Mouse (Mus musculus) midbrain, embryonic 12.5 days (tissue): Measurements from ENCODE around the gene Bend3. TPM values are rescaled to one million over a fixed set of nuclear protein-coding genes. Genes with fewer than 3 reads are reported as not detected.

Experiments
- ATAC-seq: fragments of 200-750 bp; cut with Nextera tagmentation; 2 replicates; pipeline ENCODE4 v1.8.0; 2017; ENCODE audit warnings: low read depth, moderate TSS enrichment, moderate library complexity; ENCODE audit not compliant: low FRiP score
- H3K27ac ChIP-seq: fragments of 300-500 bp; sonication (generic); replicated peaks from 2 replicates; pipeline ENCODE4 v1.5.1; 2016; ENCODE audit warnings: mild to moderate bottlenecking
- H3K27me3 ChIP-seq: fragments of 300-500 bp; sonication (generic); 2 replicates; pipeline ENCODE4 v1.6.1; 2016; ENCODE audit warnings: mild to moderate bottlenecking
- H3K36me3 ChIP-seq: fragments of 300-500 bp; sonication (generic); 2 replicates; pipeline ENCODE4 v1.6.1; 2016
- H3K4me1 ChIP-seq: fragments of 300-500 bp; sonication (generic); 2 replicates; pipeline ENCODE4 v1.6.1; 2016
- H3K4me2 ChIP-seq: fragments of 300-500 bp; sonication (generic); replicated peaks from 2 replicates; pipeline ENCODE4 v1.6.1; 2016; ENCODE audit warnings: mild to moderate bottlenecking, moderate library complexity
- H3K4me3 ChIP-seq: fragments of 300-500 bp; sonication (generic); 2 replicates; pipeline ENCODE4 v1.5.1; 2016; ENCODE audit warnings: mild to moderate bottlenecking
- H3K9ac ChIP-seq: fragments of 300-500 bp; sonication (generic); replicated peaks from 2 replicates; pipeline ENCODE4 v1.6.1; 2016; ENCODE audit warnings: mild to moderate bottlenecking, moderate library complexity
- H3K9me3 ChIP-seq: fragments of 300-500 bp; sonication (generic); 2 replicates; pipeline ENCODE4 v1.6.1; 2016; ENCODE audit warnings: mild to moderate bottlenecking
- WGBS: fragments of 180-500 bp; shearing (Covaris S2); methylation state at CpG from one replicate; pipeline ENCODE4 v1.1.7; 2016; 5-methylcytosine and 5-hydroxymethylcytosine counted together
- polyA plus RNA-seq: library from polyadenylated mRNA; unstranded; fragments of >200 nt; fragmentation: Nextera tagmentation; extraction: Ambion mirVana; gene quantifications from 2 replicates; pipeline ENCODE4 v1.2.1, GENCODE M21; 2016

Gene Bend3
- polyA plus RNA-seq, 1 experiment from 2014 or later, result 8.0 TPM

DNA sequence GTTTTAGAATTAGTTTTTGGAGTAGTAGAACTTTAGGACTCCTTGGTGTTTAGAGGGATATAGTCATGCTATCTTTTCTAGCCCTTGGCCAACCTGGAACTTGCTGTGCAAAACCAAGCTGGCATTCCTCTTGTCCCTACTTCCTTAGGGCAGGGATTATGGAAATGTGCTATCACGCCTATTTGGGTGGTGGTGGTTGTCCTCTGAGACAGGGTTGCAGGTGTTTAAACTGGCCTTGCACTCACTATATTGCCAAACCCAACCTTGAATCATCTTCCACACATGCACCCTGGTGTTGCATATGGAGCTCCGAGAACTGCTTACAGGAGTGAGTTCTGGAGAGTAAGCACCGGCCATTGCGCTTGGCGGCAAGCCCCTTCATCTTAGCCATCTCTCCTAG is 3.4 kb downstream of the Bend3 start:
- no peaks in the 10 kb centered on the region for H3K27me3 ChIP-seq
- H3K4me3 ChIP-seq, result no peak overlapping the region
- H3K9ac ChIP-seq, result no peak overlapping the region
- H3K27ac ChIP-seq, result no peak overlapping the region
- WGBS, result 83% methylated on average over 5 of the region's 5 CpGs
- H3K4me2 ChIP-seq, result no peak overlapping the region
- no peaks in the 10 kb centered on the region for H3K36me3 ChIP-seq
- no peak for ATAC-seq
- no peaks in the 10 kb centered on the region for H3K9me3 ChIP-seq
- peaks cover 44% of the 10 kb centered on the region for H3K4me1 ChIP-seq

DNA sequence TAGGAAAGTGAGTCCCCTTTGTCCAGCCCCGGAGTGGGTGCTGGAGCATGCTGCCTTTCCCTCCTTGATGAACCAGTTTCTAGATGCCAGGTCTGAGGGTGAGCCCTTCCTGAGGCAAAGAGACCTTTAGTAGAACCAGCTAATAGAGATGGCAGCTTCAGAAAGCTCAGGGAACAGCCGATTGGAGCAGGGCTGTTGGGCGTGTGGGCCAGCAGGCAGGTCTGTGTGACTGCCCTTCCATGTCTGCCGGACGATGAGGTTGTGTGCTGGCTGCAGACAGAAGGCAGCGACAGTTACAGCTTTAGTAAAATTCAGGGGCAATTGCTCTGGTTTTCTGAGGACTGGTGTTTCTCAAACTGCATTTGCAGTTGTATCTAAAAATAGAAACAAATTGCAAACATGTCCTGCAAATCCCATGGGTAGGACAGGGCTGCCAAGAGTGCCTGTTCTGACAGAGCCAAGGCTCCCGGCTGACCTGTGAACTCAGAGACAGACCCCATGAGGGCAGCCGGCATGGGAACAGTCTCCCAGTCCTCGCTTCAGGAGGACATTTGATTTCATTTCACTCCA is 4.9 kb downstream of the Bend3 start:
- 50% methylated on average over 9 of the region's 9 CpGs for WGBS
- 0 out of 2 replicates have a peak overlapping the region, but pooled peaks have one; percentile 11 for H3K9ac ChIP-seq
- no peak overlapping the region for H3K4me2 ChIP-seq
- no peak overlapping the region for H3K4me3 ChIP-seq
- H3K36me3 ChIP-seq, result no peaks in the 10 kb centered on the region
- no peak overlapping the region for H3K27ac ChIP-seq
- no peaks in the 10 kb centered on the region for H3K27me3 ChIP-seq
- H3K4me1 ChIP-seq, result peaks cover 35% of the 10 kb centered on the region
- ATAC-seq, result no peak
- no peaks in the 10 kb centered on the region for H3K9me3 ChIP-seq

DNA sequence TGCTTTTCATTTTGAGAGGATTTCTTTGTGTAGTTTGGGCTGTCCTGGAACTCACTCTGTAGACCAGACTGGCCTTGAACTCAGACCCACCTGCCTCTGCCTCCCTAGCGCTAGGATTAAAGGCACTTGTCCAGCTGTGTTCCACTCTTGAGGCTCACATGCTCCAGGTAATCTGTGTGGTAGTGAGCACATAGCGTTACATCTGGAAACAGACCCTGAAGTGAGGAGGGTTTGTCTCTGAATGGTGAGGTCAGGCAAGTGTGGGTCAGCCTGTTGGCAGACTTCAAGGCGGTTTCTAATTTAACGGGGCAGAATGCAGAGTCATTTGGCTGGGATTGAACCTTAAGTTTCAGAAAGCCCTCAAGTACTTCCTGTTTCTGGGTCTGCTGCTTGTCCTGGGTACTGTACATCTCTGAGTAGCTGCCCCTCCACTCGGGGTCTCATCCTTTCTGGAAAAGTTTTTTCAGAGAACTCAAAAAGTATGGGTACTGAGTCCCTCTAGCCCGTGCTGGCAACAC is 7.2 kb downstream of the Bend3 start:
- Histone ChIP-seq H3K4me1 (peaks cover 34% of the 10 kb centered on the region), H3K9ac (no peak overlapping the region), H3K9me3 (no peaks in the 10 kb centered on the region), H3K36me3 (no peaks in the 10 kb centered on the region), H3K4me3 (no peak overlapping the region), H3K4me2 (no peak overlapping the region), H3K27me3 (no peaks in the 10 kb centered on the region), H3K27ac (no peak overlapping the region)
- no peak for ATAC-seq
- 94% methylated on average over 6 of the region's 6 CpGs for WGBS

DNA sequence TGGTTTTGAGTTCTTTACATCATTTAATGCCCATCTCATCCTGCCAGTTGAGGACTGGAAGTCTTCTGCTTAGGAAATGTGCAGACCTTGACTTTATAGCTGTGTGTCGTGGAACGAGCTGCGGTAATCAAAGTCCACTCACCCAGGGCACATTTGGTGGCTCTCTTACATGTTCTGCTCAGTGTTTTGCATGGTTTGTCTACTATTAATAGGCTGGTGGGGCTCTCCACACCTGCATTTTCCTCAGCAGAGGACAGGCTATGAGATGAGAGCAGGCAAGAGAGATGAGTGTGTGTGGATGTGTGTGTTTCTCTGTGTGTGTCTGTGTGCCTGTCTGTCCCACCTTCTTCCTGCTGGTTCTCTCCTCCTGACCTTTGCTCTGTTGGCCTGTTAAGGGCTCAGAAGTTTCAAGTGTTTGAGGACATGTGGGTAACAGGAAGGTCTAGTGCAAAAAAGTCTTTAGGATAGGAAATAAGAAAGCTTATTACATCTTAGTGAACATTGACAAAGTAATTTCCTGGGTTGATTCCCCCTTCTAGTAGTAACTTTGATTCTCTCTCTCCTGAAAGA is 8.9 kb downstream of the Bend3 start:
- ATAC-seq, result no peak
- Histone ChIP-seq H3K9ac (no peak overlapping the region), H3K9me3 (no peaks in the 10 kb centered on the region)

DNA sequence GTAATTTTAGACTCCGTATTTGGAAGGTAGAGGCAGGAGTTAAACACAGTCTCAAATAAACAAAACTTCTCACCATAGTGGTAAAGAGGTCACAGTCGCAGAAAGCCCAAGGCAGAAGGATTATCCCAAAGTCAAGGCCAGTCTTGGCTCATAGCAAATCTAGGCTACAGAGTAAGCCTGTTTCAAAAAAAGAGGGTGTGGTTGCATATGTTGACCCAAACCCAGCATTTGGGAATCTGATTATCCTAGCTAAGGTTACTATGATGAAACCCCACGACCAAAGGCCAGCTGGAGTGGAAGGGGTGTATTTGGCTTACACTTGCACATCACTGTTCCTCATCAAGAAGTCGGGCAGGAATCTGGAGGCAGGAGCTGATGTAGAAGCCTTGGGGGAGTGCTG is 9.6 kb downstream of the Bend3 start:
- Histone ChIP-seq H3K27ac (no peak overlapping the region), H3K36me3 (no peaks in the 10 kb centered on the region), H3K4me3 (no peak overlapping the region), H3K9ac (no peak overlapping the region), H3K4me2 (no peak overlapping the region), H3K4me1 (peaks cover 12% of the 10 kb centered on the region; the same call in 1 of the 2 replicates), H3K27me3 (no peaks in the 10 kb centered on the region), H3K9me3 (no peaks in the 10 kb centered on the region)
- no peak for ATAC-seq
- WGBS, result 79% methylated on average over 4 of the region's 4 CpGs

More for the DNA sequence above, 8.9 kb downstream of the Bend3 start:
- Histone ChIP-seq H3K27ac (no peak overlapping the region), H3K4me1 (peaks cover 17% of the 10 kb centered on the region), H3K4me3 (no peak overlapping the region), H3K36me3 (no peaks in the 10 kb centered on the region), H3K4me2 (no peak overlapping the region), H3K27me3 (no peaks in the 10 kb centered on the region)
- 90% methylated on average over 3 of the region's 3 CpGs for WGBS

DNA sequence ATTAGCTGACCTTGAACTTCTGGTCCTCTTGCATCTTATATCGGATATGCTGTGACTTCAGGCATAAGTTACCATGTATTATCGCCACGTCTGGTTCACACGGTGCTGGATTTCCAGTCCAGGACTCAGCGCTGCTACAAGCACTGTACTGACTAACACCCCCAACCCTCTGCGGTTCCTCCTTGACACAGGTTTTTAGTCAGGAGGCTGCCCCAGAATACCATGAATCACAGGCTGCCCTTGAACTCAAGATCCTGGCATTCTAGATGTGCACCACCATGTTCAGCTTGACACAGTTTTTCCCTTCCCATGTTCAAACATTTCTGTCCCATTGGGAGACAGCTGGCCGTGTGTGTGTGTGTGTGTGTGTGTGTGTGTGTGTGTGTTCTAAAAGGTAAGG is 10.5 kb downstream of the Bend3 start:
- WGBS, result 93% methylated on average over 7 of the region's 7 CpGs
- H3K4me2 ChIP-seq, result no peak overlapping the region
- H3K9me3 ChIP-seq, result no peaks in the 10 kb centered on the region
- no peak overlapping the region for H3K27ac ChIP-seq
- no peak for ATAC-seq
- peaks cover 2% of the 10 kb centered on the region; the same call in 1 of the 2 replicates for H3K36me3 ChIP-seq
- 0 out of 2 replicates have a peak, but pooled peaks cover 7% of the 10 kb centered on the region for H3K4me1 ChIP-seq
- no peak overlapping the region for H3K9ac ChIP-seq
- no peak overlapping the region for H3K4me3 ChIP-seq
- H3K27me3 ChIP-seq, result no peaks in the 10 kb centered on the region

DNA sequence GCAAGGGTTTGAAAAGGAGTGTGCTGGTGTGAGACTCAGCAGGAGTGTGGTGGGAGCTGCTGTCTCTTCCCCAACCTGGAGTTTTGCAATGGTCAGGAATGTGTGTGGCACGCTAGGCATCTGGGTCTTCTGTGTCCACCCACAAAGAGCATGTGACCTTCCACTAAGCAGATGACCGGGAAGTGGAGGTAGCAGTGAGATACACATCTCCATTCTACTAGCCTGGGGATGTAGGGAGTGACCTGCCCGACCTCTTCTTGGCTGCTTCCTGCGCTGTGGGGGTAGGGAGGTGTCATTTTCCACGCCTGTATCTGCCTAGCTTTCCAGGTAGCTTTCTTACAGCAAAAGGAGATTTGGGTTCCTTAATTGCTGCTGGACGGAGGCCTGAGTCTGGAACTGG is 10.9 kb downstream of the Bend3 start:
- Histone ChIP-seq H3K27me3 (no peaks in the 10 kb centered on the region), H3K4me1 (0 out of 2 replicates have a peak, but pooled peaks cover 7% of the 10 kb centered on the region), H3K9ac (no peak overlapping the region), H3K4me2 (no peak overlapping the region), H3K9me3 (no peaks in the 10 kb centered on the region), H3K36me3 (peaks cover 6% of the 10 kb centered on the region), H3K27ac (no peak overlapping the region), H3K4me3 (no peak overlapping the region)
- WGBS, result 74% methylated on average over 6 of the region's 6 CpGs
- no peak for ATAC-seq

DNA sequence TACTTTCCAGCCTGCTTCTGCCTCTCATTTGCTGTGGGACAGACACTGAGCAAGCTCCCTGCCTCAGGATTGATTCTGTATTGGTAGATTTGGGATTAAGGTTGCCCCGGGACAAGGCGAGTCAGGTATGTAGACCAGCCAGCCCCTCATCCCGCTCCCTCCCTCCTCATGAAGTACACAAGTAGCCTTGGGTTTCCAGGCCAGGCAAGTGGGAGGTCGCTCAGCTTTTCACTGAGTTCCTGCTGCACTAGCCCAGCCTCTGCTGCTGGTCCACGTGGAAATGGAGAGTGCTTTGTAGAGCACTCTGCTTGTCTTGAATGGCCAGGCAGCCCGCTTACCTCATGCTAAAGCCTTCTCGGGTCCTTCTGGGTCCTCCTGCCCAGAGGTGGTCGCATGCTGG is 11.4 kb downstream of the Bend3 start:
- WGBS, result 78% methylated on average over 8 of the region's 8 CpGs
- H3K4me1 ChIP-seq, result 0 out of 2 replicates have a peak, but pooled peaks cover 7% of the 10 kb centered on the region
- no peak overlapping the region for H3K4me3 ChIP-seq
- H3K9ac ChIP-seq, result no peak overlapping the region
- H3K27ac ChIP-seq, result no peak overlapping the region
- H3K27me3 ChIP-seq, result no peaks in the 10 kb centered on the region
- no peaks in the 10 kb centered on the region for H3K9me3 ChIP-seq
- peaks cover 11% of the 10 kb centered on the region for H3K36me3 ChIP-seq
- H3K4me2 ChIP-seq, result no peak overlapping the region
- no peak for ATAC-seq

DNA sequence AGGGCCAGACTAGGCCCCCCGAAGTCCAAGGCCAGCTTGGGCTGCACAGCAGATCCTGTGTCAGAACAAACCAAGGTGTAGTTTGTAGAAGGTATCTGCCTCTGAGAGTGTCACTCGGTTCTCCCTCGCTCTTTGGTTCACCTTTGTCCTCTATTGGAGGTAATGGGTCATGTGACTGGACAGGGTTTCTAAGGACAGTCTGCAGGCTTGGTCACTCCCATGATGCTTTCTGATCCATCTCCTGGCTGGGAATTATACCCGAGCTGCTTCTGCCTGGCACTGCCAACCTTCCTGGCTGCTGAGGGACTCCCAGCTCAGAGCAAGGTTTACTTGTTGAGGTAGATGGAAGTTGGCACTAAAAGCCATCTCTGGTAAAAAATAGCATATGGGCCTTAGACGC is 12.2 kb downstream of the Bend3 start:
- H3K4me3 ChIP-seq, result no peak overlapping the region
- no peaks in the 10 kb centered on the region for H3K9me3 ChIP-seq
- peaks cover 19% of the 10 kb centered on the region for H3K36me3 ChIP-seq
- 89% methylated on average over 5 of the region's 5 CpGs for WGBS
- H3K4me1 ChIP-seq, result 0 out of 2 replicates have a peak, but pooled peaks cover 7% of the 10 kb centered on the region
- no peak overlapping the region for H3K27ac ChIP-seq
- ATAC-seq, result no peak
- H3K9ac ChIP-seq, result no peak overlapping the region
- no peak overlapping the region for H3K4me2 ChIP-seq
- no peaks in the 10 kb centered on the region for H3K27me3 ChIP-seq

DNA sequence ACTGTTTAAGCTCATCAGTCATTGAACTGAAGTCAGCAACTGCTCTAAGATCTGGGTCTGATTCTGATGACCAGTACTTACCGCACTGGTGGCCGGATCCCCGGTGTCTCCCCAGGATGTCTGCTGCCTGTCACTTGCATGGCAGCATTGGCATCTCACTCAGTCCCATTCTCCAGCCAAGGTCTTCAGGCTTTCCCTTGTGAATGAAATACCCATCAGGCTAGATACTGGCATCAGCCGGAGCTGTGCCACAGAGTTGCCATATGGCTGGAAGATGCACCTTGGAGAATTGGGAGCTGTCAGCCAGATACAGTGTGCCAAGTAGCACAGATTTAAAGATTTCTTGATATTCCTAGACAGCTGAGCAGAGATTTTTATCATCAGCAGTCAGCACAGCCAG is 24.0 kb downstream of the Bend3 start:
- no peaks in the 10 kb centered on the region for H3K4me1 ChIP-seq
- 95% methylated on average over 4 of the region's 4 CpGs for WGBS
- no peak overlapping the region for H3K9ac ChIP-seq
- H3K9me3 ChIP-seq, result no peaks in the 10 kb centered on the region
- no peak overlapping the region for H3K27ac ChIP-seq
- no peak for ATAC-seq
- H3K4me3 ChIP-seq, result no peak overlapping the region
- no peak overlapping the region for H3K4me2 ChIP-seq
- no peaks in the 10 kb centered on the region for H3K27me3 ChIP-seq
- peaks cover 54% of the 10 kb centered on the region for H3K36me3 ChIP-seq

DNA sequence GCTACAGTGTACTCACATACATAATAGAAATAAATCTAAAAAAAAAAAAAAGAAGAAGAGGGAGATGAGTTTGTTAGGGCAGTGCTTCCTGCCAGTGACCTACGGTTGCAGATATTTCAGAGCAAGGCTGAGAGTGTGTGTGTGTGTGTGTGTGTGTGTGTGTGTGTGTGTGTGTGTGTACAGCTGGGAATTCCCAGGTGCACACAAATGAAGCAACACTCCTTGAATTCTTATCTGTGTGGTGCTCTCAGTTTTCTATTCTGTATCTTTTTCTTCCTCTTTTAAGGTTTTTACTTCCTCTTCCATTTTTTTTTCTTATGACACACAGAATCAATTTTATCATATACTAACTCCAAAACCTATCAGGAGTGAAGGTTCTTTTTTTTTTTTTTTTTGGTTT is 25.7 kb downstream of the Bend3 start:
- H3K9me3 ChIP-seq, result no peaks in the 10 kb centered on the region
- no peak overlapping the region for H3K4me2 ChIP-seq
- H3K36me3 ChIP-seq, result peaks cover 41% of the 10 kb centered on the region
- H3K27ac ChIP-seq, result no peak overlapping the region
- no peak for ATAC-seq
- 79% methylated on average over 1 of the region's 1 CpGs for WGBS
- H3K4me3 ChIP-seq, result no peak overlapping the region
- H3K27me3 ChIP-seq, result no peaks in the 10 kb centered on the region
- no peak overlapping the region for H3K9ac ChIP-seq
- H3K4me1 ChIP-seq, result no peaks in the 10 kb centered on the region

DNA sequence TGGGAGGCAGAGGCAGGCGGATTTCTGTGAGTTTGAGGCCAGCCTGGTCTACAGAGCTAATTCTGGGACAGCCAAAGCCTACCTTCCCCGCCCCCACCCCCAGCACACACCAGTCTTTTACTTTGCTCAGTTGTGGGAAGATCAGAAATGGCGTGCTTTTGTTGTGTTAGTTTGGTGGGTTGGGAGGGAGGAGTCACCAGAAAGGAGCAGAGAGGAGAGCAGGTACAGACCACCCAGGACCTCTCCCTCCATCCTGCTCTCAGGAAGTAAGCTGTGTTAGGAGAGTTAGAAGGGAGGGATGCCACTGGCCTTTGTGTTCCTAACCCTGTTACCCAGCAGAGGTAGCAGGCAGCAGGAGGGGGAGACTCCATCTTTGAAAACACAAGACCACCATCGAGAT is 28.4 kb downstream of the Bend3 start:
- no peaks in the 10 kb centered on the region for H3K9me3 ChIP-seq
- no peak overlapping the region for H3K27ac ChIP-seq
- H3K4me1 ChIP-seq, result no peaks in the 10 kb centered on the region
- 73% methylated on average over 4 of the region's 4 CpGs for WGBS
- H3K4me2 ChIP-seq, result no peak overlapping the region
- H3K36me3 ChIP-seq, result peaks cover 42% of the 10 kb centered on the region
- H3K9ac ChIP-seq, result no peak overlapping the region
- H3K27me3 ChIP-seq, result no peaks in the 10 kb centered on the region
- ATAC-seq, result no peak
- no peak overlapping the region for H3K4me3 ChIP-seq
